Mouse (Mus musculus) heart, embryonic 16.5 days (tissue): ENCODE data around the gene Psg16. TPM values are rescaled to one million over a fixed set of nuclear protein-coding genes. Genes with fewer than 3 reads are reported as not detected.
"Not testable (repeated sequence)": the region's sequence is repeated elsewhere in the genome, so short reads cannot be mapped to it uniquely, and the experiment has no call there.

Source experiments
- ATAC-seq: fragments of 200-750 bp; cut with Nextera tagmentation; replicated peaks from 2 replicates; pipeline ENCODE4 v1.8.0; 2017; ENCODE audit warnings: moderate number of reproducible peaks; ENCODE audit not compliant: insufficient read depth, low FRiP score; ENCODE audit errors: extremely low read depth
- H3K27ac ChIP-seq: fragments of 300-500 bp; sonication (generic); 2 replicates; pipeline ENCODE4 v1.5.1; 2014; ENCODE audit warnings: mild to moderate bottlenecking, low read length, control low read depth, moderate library complexity
- H3K27me3 ChIP-seq: fragments of 300-500 bp; sonication (generic); 2 replicates; pipeline ENCODE4 v1.6.1; 2014; ENCODE audit warnings: low read length, mixed read lengths; ENCODE audit not compliant: control insufficient read depth, insufficient read depth
- H3K36me3 ChIP-seq: fragments of 300-500 bp; sonication (generic); 2 replicates; pipeline ENCODE4 v1.6.1; 2014; ENCODE audit not compliant: control insufficient read depth, insufficient read depth
- H3K4me1 ChIP-seq: fragments of 300-500 bp; sonication (generic); 2 replicates; pipeline ENCODE4 v1.6.1; 2014; ENCODE audit warnings: low read length, mixed read lengths; ENCODE audit not compliant: control insufficient read depth, insufficient read depth
- H3K4me2 ChIP-seq: fragments of 300-500 bp; sonication (generic); 2 replicates; pipeline ENCODE4 v1.6.1; 2014; ENCODE audit warnings: low read depth, mild to moderate bottlenecking, control low read depth, low read length
- H3K4me3 ChIP-seq: fragments of 300-500 bp; sonication (generic); 2 replicates; pipeline ENCODE4 v1.5.1; 2014; ENCODE audit warnings: mild to moderate bottlenecking, control low read depth, low read length
- H3K9ac ChIP-seq: fragments of 300-500 bp; sonication (generic); 2 replicates; pipeline ENCODE4 v1.6.1; 2014; ENCODE audit warnings: low read length, control low read depth
- H3K9me3 ChIP-seq: fragments of 300-500 bp; sonication (generic); replicated peaks from 2 replicates; pipeline ENCODE4 v1.6.1; 2016; ENCODE audit warnings: low read length; ENCODE audit not compliant: control insufficient read depth
- WGBS: fragments of 180-500 bp; shearing (Covaris S2); extraction: QIAGEN DNeasy Blood & Tissue Kit; methylation state at CpG from one replicate; pipeline ENCODE4 v1.1.7; 2014; 5-methylcytosine and 5-hydroxymethylcytosine counted together
- polyA plus RNA-seq: library from polyadenylated mRNA; unstranded; fragments of >200 nt; fragmentation: Nextera tagmentation; extraction: Ambion mirVana; gene quantifications from 2 replicates; pipeline ENCODE4 v1.2.1, GENCODE M21; 2015

Gene Psg16
- polyA plus RNA-seq, 1 experiment from 2014 or later = 0.17 TPM

DNA sequence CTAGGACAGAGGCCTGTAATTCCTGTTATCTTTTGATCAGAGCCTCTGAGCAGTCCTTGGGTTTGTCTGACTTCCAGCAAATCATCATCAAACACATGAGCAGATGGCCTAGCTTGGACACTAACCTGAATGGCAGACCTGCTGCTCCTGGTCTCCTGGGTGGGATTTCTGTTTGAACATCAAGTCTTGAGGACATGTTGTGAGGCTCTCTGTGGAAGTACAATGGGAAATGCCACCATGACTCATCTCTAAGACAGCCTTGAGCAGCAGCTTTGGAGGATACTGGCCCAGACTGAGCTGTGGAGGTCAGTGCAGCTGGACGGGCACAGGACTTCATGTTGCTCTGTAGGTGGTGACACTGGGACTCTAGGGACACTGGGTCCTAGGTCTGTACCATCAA lies 2.7 kb downstream of the Psg16 start:
- H3K4me1 ChIP-seq = no peaks in the 10 kb centered on the region
- no peaks in the 10 kb centered on the region for H3K9me3 ChIP-seq
- H3K4me3 ChIP-seq = no peak overlapping the region
- no peaks in the 10 kb centered on the region for H3K36me3 ChIP-seq
- no peaks in the 10 kb centered on the region for H3K27me3 ChIP-seq
- no peak overlapping the region for H3K9ac ChIP-seq
- 77% methylated on average over 1 of the region's 1 CpGs for WGBS
- no peak overlapping the region for H3K27ac ChIP-seq
- ATAC-seq = no peak
- no peak overlapping the region for H3K4me2 ChIP-seq

DNA sequence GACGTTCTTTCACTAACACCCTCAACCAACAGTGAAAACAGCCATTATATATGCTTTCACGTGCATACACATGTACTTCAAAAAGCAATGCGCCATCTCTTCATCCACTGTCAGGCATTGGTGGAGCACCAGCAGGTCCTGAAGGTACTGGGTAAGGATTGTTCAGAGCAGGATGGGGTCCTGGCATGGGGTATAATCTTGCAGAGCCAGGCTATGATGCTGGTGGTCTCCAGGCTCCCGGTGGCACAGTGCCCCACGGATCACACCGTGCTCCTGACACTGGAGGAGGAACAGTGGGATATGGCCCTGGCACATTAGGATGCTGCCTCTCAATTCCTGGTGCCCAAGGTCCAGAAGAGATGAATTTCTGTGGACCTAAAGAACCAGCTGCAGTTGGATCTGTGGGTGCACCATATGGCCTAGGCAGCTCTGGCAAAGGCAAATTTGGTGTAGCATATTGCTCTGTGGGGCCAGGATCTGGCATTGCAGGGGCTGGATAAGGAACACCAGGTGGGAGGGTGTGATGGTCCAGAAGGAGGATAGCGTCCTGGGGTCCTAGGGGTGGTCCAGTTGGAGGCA lies 4.3 kb downstream of the Psg16 start:
- no peaks in the 10 kb centered on the region for H3K4me1 ChIP-seq
- H3K9ac ChIP-seq = no peak overlapping the region
- no peaks in the 10 kb centered on the region for H3K27me3 ChIP-seq
- H3K27ac ChIP-seq = no peak overlapping the region
- H3K36me3 ChIP-seq = no peaks in the 10 kb centered on the region
- no peak overlapping the region for H3K4me2 ChIP-seq
- H3K4me3 ChIP-seq = no peak overlapping the region
- 77% methylated on average over 7 of the region's 7 CpGs for WGBS
- ATAC-seq = no peak
- H3K9me3 ChIP-seq = no peaks in the 10 kb centered on the region

DNA sequence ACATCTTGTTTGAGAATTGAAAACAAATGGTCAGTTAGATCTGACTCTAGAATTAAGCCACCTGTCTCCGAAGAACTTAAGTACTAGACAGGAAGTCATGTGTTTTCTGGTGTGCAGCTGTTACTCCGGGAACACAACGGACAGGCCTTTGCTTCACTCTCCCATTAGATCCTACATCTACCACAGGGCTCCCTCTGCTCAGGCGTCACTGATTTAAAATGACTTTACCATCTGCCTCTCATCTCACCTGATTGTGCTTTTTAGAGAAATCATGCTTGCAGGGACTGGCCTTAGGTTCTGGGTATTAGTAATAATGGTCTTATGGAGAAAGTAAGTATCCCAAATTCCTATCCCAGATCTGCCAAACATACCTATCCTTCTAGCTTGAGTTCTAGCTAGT lies 8.9 kb downstream of the Psg16 start:
- WGBS = 75% methylated on average over 4 of the region's 4 CpGs
- no peak overlapping the region for H3K4me3 ChIP-seq
- no peak for ATAC-seq
- no peaks in the 10 kb centered on the region for H3K4me1 ChIP-seq
- no peak overlapping the region for H3K9ac ChIP-seq
- H3K27ac ChIP-seq = no peak overlapping the region
- H3K4me2 ChIP-seq = no peak overlapping the region
- H3K36me3 ChIP-seq = no peaks in the 10 kb centered on the region
- no peaks in the 10 kb centered on the region for H3K9me3 ChIP-seq
- H3K27me3 ChIP-seq = no peaks in the 10 kb centered on the region

DNA sequence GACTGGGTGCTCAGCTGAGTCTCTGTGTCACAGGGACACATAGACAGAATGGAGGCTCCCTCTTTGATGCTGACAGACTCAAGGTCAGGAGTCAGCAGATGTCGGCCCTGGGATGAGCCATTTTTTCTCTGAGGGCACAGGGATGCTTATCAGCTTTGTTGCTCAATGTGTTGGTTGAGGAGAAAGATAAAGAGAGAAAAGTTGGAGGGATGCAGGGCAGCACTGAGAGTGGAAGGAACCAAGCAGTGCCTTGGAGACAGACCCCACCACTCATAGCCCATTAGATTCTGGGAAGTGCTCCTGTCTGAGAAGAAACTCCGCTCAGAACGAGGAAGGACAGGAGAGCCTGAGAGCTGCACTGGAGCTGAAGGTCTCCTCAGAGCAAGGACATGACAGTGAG lies 13.9 kb downstream of the Psg16 start:
- H3K9ac ChIP-seq = no peak overlapping the region
- no peak overlapping the region for H3K27ac ChIP-seq
- WGBS = 59% methylated on average over 3 of the region's 3 CpGs
- H3K4me2 ChIP-seq = no peak overlapping the region
- H3K9me3 ChIP-seq = no peaks in the 10 kb centered on the region
- no peak overlapping the region for H3K4me3 ChIP-seq
- no peaks in the 10 kb centered on the region for H3K36me3 ChIP-seq
- ATAC-seq = no peak
- no peaks in the 10 kb centered on the region for H3K4me1 ChIP-seq
- no peaks in the 10 kb centered on the region for H3K27me3 ChIP-seq

- H3K4me3 ChIP-seq = no peak overlapping the region
- H3K36me3 ChIP-seq = no peaks in the 10 kb centered on the region
- no peak for ATAC-seq
- WGBS = 43% methylated on average over 3 of the region's 3 CpGs
- no peaks in the 10 kb centered on the region for H3K4me1 ChIP-seq
- H3K9ac ChIP-seq = no peak overlapping the region
- H3K4me2 ChIP-seq = no peak overlapping the region
- no peaks in the 10 kb centered on the region for H3K9me3 ChIP-seq
- no peaks in the 10 kb centered on the region for H3K27me3 ChIP-seq
- H3K27ac ChIP-seq = no peak overlapping the region
Measured at GRCm38 (mm10) chr7:17090058-17090585, 16.3 kb downstream of the Psg16 start.

DNA sequence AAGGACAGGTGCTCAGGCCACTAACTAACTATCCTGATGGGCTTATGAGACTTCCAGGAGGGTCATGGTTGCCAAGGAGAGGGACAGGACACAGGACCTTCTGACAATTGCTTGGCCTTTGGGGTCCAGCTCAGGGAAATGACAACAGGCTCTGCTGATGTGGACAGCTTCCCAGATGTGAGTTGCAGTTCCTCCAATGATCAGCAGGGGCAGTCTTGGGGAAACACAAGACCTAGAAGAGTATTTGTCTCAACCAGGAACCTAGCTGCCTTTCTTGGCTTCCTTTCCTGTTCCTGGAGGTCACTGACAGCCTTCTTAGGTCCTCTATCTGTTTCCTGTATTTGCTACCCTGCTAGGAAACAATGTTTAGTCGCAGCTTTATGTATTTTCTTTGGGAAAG lies 17.4 kb downstream of the Psg16 start:
- no peak overlapping the region for H3K9ac ChIP-seq
- no peak overlapping the region for H3K4me3 ChIP-seq
- H3K36me3 ChIP-seq = no peaks in the 10 kb centered on the region
- no peaks in the 10 kb centered on the region for H3K27me3 ChIP-seq
- 3% methylated on average over 1 of the region's 1 CpGs for WGBS
- no peak for ATAC-seq
- no peaks in the 10 kb centered on the region for H3K4me1 ChIP-seq
- H3K27ac ChIP-seq = no peak overlapping the region
- no peaks in the 10 kb centered on the region for H3K9me3 ChIP-seq
- H3K4me2 ChIP-seq = no peak overlapping the region

DNA sequence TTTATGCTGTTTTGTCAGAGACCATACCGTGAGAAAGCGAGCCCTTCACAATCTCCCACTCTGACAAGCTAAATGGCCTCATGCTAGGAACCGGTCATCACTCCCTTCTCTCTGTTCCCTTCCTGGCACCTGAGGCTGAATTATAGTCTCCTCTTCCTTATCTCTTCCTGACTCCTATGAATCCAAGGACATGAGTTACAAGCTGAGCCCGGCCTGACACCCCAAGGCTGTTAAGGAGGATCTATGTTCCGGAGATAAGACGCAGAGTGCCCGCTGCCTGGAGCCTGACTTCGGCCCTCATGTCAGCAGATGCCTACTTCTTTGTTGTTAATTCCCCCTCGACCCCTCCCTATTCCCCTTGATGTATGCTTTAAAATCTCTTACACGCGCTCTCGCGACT lies 27.8 kb downstream of the Psg16 start:
- H3K36me3 ChIP-seq, H3K27me3 ChIP-seq, H3K4me1 ChIP-seq, H3K9ac ChIP-seq, H3K9me3 ChIP-seq, H3K4me3 ChIP-seq, ATAC-seq, H3K27ac ChIP-seq, H3K4me2 ChIP-seq: not testable (repeated sequence)
- 78% methylated on average over 13 of the region's 13 CpGs for WGBS

DNA sequence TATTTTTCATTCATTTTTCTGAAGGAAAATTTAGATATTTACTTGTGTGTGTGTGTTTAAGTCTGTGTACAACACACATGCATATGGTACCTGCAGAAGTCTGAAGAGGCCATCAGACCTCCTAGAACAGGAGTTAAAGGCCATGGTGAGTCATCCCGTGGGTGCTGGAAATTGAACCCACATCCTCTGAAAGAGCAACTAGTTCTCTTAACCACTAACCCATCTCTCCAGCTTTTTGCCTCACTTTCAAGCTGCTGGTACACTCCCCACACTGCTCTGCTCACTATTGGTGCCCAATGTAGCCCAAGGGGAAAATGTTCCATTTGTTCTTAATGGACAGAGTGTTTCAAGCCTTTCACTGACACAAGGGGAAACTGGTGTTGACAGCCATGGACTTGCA lies 61.5 kb downstream of the Psg16 start:
- Histone ChIP-seq H3K36me3 (no peaks in the 10 kb centered on the region), H3K4me2 (no peak overlapping the region)
- no peak for ATAC-seq

GRCm38 (mm10) chr7:17149931-17150330 lies 76.1 kb downstream of the Psg16 start, which contains the start of gene Ceacam3:
Ceacam3 (plus strand) TSS chr7:17150282.
- no peak within 1 kb of the TSS for H3K27ac ChIP-seq
- no peaks in the 10 kb centered on the region; the same call in 1 of the 2 replicates for H3K9me3 ChIP-seq
- no peaks in the 10 kb centered on the region for H3K4me1 ChIP-seq
- H3K36me3 ChIP-seq = no peaks in the 10 kb centered on the region
- no peak within 1 kb of the TSS for H3K4me2 ChIP-seq
- no peaks in the 10 kb centered on the region for H3K27me3 ChIP-seq
- ATAC-seq = no peak
- no peak within 1 kb of the TSS for H3K9ac ChIP-seq
- no peak within 1 kb of the TSS for H3K4me3 ChIP-seq
- WGBS = 69% methylated on average over 2 of the region's 2 CpGs

More for the DNA sequence above, 61.5 kb downstream of the Psg16 start:
- H3K4me1 ChIP-seq = no peaks in the 10 kb centered on the region
- 62% methylated on average over 1 of the region's 1 CpGs for WGBS
- H3K9ac ChIP-seq = no peak overlapping the region
- no peaks in the 10 kb centered on the region for H3K9me3 ChIP-seq
- no peak overlapping the region for H3K4me3 ChIP-seq
- no peaks in the 10 kb centered on the region for H3K27me3 ChIP-seq
- no peak overlapping the region for H3K27ac ChIP-seq
